Mouse (Mus musculus) right cerebral cortex, postnatal 4 days (tissue): ENCODE measurements at regions not wholly inside any gene's neighbourhood (a gene's known extent, or its start where the extent isn't known, plus 50 kb on each side); places are given as distances from the start of the nearest gene placed in this dataset.

Experiments used
- DNase-seq: peaks from one replicate; pipeline ENCODE4 v3.0.0-alpha.2; 2022

DNA sequence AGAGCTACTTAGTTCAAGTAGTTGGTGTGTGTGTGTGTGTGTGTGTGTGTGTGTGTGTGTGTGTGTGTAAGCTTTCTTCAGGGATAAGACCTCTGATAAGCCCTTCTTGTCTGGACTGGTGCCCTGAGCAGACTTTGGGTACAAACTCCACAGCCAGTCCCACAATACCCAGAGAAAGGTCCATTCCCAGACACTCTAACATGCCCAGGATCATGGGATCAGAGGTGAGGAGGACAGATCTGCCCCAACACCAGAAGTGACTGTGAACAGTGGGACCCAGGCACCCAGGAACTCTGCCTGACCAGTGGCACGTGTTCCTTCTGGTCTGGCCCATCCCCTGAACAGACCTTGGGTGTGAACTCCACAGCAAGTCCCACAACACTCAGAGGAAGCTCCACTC, 208.9 kb downstream of the Gm11077 start:
- no peak for DNase-seq

DNA sequence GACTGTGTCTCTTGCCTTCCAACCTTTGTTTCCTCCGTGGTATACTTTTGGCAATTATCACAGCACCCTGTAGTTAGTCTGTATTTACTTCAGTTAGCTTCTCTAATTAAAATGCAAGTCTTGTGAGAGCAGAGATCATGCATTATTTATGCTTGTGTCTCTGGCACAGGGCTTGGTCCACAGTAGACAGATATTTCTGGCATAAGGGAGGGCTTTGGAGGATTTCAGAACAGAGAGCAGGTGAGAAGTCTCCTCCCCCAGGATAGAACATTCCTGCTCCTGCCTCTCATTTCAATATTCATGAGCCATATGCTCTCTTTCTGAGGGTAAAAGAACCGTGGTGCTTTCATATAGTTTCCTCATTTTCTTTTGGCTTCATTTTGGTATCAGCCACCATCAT, 217.6 kb downstream of the Gm11077 start:
- no peak for DNase-seq

DNA sequence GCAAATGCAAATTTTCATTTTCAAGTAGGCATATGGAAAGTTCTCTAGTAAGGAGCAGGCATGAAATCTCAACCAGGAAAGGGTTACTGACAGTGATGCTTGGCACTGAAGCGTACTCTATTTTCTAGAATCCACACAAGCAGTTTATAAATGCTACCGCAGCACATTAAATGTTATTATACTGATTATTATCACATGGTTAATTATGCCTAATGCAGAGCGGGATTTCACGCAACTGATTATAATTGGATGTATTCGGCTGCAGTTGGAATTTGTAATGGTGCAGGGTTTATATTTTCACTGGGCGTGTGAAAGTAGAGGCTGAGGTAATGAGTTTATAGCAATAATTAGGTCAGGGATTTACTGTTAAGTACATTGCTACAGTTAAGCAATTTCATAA, 221.4 kb downstream of the Gm11077 start:
- no peak for DNase-seq

DNA sequence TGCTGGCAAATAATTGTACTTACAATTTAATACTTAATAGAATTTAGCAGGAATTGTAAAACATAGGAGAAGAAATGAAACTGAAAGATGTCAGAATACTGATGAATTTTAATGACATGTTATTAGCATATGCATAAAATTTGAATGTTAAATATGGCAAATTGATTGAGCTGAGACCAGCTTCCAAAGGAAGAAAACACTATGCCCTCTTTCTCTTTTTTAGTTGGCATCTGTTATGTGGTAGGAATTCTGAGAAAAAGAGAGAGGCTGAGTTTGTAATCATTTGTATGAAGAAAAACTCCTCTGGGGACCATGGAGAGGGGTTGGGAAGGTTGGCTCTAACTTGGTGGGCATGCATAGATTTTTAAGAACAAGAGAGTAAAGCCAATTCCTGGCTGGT, 224.2 kb downstream of the Gm11077 start:
- DNase-seq, result no peak

DNA sequence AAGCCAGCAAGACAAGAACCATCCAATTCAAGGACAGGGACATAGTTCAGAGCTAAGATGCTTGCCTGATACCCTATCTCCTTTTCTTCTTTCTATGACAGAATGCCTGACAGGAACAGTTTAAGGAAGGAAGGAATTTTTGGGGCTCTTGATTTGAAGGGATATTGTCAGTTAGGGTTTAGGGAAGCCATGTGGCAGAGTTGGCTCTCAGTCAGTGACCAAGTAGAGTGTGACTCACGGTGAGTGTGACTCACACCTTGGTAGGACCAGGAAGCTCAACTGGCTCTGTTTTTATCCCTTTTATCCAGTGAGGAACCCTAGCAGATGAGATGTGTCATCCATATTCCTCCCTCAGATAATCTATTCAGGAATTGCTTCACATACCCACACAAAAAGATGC, 224.6 kb downstream of the Gm11077 start:
- no peak for DNase-seq

DNA sequence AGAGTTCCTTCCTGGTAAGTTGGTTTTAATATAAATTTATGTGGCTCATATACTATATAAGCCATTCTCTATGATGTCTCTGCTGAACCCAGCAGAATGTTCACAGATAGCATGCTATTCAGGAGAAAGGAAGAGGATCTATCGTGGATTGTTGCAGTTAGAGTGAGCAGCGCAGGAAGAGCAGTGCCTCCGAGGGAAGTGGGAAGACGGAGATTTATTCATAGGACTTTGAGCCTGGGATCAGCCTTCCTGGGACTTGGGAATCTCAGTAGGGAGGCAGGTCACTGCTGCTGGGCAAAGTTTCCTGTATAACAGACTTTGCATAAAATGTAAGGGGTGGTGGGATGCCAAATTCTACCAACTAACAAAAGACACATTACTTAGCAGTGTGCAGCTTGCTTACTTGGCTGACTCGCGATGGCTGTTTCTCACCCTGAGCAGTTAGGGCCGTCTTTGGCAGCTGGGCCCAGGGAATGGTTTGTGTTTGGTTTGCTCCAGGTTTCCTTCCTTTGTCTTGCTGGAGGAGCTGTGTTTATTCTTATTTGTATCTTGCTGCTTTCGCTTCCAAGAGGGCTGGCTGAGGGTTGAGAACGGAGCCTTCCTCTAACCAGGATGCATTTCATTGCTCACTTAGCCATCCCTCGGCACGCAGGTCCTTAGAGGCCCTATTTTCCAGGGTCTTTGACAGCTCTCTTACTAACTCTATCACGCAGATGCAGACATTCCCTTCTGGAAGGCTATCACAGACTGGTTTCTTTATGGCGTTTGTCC, 226.9 kb downstream of the Gm11077 start:
- DNase-seq, result peak; percentile 10

DNA sequence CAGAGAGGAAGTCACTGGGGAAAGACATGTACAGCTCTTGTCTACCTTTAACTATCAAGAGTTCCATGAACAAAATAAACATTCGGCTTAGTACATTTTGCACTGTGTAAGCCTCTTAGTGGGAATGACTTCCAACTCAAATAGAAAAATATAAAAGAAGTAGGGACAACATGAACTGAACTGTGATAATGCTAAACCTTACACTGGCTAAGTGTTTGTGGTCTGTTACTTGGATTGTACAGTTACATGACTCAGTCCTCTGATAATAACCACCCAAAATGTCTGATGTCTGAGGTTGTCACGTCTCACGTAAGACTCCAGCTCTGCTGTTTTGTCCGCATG, 227.4 kb downstream of the Gm11077 start:
- no peak for DNase-seq

DNA sequence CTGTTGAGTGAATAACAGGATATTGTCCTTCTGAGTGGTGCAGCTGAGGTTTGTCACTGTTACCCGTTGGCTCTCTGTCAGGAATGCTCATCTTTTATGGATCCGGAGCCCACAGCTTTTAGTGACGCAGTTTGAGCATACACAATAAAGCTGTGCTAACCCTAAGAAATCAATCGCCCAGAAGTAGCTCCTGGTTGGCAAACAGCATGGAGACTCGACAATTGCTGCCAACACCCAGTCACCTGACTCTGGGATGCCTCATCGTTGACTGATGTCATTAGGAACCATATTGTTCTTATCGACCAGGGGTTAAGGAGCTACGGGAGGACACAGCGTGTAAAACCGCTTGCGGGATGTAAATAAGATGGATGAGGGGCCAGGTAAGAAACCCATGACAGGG, 232.9 kb downstream of the Gm11077 start:
- DNase-seq, result no peak

DNA sequence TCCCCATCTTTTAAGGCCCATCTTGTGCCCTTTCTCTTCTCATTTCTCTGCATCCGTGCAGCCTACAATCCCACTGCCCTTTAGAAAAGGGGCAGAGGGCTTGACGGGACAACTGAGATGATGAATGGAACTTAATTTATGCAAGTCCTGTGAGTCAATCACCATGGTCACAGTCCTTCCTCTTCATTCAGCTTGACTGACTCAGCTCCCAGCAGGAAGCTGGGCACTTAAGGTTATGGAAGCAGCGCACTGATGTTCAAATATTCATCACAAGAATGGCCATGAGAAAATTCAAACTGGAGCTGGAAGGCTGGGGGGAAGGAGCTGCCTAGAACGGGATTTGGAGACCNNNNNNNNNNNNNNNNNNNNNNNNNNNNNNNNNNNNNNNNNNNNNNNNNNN, 233.5 kb downstream of the Gm11077 start:
- no peak for DNase-seq

DNA sequence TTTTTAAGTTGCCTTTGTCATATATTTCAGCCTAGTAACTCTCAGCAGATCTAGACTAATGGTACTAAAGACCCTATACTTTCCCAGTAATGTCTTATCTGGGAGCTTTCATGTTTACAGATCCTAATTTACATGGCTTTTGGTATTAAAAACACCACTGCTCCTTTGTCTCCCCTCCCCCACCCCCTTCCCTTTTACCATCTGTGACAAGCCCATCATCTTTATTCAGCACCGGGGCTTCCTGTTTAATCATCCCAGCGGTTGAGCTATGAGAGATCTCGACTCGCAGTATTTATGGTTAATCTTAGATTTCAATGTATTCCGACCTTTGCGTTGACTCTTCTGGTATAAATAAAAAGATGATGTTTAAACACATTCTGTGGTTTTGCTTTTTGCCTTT, 244.6 kb downstream of the Gm11077 start:
- no peak for DNase-seq

DNA sequence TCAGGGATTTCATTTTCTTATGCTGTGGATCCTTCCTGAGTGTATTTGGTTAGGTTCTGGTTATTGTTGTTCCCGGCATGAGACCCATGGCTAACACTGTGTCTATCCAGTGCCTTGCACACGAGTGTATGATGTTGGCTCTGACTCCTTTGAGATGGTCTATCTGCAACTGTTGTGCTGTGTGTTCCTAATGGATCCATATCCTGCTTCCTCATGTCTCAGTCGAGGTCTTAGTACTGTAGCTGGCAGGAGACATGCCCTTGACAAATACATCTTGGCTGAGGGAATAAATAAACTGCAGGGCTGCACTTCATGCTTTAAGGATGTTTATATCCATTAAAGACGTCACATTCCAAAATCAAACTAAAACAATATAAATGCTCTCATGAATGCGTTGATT, 247.9 kb downstream of the Gm11077 start:
- no peak for DNase-seq

DNA sequence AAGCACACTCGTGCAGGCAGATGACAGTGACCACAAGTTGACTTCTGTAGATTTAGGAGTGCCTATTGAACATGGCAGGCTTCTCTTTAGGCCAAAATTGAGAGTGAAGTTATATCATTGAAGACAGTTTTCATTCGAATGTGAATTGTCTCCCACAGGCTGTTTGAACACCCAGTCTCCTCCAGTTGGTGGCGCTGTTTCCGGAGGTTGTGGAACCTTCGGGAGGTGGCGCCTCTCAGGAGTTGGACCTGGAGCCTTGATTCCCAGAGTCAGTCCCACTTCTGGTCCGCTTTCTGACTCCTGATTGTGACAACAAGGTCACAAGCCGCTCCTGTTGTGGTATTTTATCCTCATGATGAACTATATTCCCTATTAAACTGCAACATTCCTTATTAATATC, 254.5 kb downstream of the Gm11077 start:
- DNase-seq, result no peak

DNA sequence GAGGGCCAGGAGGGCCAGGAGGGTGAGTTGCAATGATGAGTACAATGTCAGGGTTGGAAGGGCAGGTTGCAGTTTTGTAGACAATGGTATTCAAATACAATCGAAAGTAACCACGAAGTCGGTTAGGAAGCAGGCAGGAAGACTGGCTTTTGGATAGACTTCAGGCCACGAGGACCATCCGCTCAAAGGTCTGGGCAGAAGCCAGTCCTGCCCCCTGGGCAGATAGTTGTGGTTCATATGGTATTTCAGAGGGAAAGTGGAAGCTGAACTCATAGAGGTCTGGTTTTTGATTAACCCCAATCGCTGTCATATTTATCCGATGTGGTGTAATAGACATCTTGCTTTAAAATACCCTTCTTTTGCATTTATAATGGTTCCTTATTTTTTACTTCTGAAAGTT, 255.2 kb downstream of the Gm11077 start:
- DNase-seq, result no peak

DNA sequence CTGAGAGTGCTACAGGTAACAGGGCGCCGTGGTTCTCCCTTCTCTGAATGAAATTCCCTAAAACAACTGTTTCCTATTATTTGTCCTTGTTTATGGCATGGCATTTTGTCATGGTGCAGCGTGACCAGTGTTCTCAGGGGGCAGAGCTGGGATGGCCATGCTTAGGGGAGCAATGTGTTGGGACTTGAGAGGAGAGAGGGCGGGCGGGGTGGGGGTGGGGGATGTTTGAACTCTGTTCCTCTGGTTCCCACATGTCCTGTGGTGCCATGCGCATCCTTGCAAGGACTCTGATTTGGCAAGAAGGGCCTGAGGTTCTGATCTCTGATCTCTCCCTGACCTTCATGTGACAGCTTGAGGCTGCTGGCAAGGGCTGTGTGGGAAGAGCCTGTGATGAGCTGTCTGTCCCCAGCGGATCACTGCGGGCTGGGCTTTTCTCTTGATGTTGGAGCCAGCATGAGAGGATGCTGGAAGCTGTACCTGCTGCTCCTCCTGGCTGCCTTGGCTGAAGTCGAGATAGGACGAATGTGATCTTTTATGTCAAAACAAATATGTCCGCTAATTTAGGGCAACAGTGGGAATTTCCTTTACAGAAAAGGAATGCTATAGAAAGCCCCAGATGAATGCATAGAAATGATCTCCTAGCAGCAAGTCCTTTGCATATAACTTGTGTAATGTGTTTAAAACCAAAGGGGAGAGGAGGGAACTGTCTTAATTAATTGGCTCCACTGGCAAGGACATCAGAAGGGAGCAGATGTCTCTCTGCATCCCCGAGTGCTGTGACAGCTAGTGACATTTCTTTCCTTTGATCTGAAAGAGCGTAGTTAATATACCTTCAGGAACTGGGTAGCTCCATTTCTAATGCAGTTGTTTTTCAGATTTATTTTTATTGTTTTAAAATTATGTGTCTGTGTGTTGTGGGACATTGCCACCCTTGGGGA, 255.2 kb upstream of the Pde3a start:
- no peak for DNase-seq

DNA sequence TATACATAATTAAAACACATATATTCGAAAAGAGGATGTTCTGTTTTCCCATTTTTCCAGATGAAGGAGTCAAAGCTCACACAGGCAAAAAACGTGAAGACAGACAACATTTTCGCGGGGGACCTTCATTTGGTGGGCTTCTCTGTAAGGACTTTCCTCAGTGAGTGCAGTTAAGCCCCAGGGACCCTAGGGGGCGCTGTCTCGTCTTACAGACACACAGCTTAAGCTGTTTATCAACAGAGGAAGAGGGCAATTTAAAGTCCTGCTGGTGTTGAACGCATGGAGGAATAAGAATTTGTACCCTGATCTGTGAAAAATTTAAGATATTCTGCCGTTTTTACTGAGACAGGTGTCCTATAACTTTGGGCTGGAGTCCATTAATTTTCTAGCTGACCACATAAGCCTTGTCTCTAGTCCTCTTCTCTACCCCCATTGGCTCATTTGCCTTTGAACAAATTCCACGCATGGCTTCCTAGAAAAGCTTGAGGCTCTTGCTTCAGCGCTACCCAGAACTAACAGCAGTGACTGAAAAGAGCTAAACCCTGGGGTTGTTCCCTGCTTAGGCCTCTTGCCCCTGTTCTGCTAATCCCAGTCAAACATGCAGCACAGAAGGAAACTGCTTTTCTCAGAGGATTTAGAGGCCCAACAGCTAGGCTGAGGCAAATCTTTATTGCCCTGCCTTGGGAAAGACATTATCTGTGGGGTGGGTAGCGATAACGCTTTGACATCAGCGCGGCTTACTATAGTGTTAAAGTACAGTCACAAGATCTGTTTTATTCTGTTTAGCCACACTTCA, 253.5 kb upstream of the Pde3a start:
- peak; percentile 27 for DNase-seq

DNA sequence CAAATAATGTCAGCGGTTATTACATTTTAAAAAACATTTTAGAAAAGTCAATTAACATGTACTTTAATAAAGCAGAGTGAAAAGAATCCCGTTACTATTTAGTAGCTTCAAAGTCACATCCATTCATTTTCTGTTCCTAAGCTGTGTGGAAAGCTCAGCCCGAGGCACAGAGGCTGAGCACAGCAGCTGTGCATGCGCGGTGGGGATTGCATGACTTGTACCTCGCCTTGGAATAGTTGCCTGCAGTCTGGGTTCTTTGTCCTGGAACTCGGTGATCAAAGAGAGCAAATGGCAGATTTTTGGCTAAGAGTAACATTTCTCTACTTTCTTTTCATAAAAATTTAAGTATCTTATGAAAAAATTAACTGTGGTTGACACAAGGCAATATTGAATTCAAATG, 251.0 kb upstream of the Pde3a start:
- DNase-seq, result no peak

DNA sequence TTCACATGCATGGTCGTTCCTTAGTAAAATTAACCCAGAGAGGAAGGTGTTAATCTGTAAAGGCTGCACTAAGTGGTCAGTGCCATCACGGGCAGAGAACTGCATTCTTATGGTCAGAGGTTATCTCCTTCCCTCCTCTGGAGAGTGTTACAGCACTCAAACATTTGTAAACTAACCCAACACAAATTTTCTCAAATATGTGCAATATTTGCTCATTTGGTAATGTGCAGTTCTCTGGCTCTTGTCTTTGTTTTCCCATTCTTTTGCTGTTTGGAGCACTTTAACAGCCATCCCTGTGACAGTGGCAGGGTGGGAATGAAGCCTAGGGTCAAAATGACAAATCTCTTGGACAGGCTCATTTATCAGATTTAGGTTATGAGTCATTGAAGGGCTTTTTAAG, 248.5 kb upstream of the Pde3a start:
- no peak for DNase-seq

DNA sequence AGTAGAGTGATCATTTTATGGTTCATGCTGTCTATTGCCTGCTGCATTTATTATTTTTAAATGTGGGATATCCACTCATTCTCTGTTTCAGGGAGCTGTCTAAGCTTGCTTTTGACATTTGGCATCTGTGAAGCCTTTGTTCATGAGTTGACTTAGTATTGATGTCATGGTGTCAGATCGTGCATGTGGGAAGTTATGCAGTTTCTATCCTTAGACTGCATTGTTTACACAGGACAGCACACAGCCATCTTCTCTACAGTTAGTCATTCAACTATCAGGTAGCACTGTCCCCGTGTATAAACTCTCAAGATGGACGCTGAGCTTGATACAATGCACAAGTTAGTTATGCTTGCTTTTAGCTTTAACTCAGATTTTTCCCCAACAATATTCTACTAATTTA, 247.8 kb upstream of the Pde3a start:
- DNase-seq, result no peak

DNA sequence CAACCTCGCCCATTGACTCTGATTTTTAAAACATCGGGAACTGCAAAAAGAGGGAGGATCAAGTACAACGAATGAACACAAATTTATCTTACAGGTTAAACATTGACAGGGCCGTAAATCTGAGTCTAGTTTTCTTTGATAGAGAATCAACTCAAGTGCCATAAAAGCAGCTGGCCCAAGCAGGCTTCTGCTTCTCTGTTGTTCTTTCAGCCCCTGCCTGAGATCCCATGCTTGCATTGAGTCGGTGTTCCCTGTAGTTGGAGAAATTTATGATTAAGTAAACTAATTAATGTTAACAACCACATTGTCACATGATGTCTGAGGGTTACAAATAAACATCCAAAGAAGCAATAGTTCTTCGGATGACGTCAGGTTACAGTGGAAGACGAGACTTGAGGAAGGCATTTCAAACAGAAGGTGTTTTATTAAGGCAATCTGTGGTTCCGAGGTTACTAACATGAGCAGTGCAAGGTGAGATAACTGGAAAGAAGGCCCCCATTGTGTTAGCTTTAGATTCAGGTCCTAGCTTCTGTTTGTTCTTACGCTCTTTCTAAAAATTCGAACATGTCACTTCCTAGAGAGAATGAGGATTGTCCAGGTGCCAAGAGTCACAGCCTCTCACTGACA, 233.9 kb upstream of the Pde3a start:
- no peak for DNase-seq

DNA sequence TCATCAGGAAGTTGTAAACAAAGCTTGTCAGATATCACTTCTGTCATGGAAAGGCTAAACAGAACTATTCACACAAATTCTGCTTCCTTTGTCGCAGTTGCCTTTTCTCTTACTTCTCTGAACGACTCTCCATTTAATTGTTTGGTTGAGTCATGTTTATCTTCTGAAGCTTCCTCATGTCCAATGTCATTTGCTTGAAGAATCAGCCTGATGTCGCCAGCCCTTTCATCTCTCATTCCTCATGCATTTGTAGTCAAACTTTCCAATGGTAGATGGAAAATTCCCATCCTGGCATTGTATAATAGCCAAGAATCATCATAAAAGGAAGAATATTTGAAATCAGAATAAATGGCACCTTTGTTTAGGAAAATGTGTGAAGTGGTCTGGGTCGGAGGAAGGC, 225.6 kb upstream of the Pde3a start:
- no peak for DNase-seq

DNA sequence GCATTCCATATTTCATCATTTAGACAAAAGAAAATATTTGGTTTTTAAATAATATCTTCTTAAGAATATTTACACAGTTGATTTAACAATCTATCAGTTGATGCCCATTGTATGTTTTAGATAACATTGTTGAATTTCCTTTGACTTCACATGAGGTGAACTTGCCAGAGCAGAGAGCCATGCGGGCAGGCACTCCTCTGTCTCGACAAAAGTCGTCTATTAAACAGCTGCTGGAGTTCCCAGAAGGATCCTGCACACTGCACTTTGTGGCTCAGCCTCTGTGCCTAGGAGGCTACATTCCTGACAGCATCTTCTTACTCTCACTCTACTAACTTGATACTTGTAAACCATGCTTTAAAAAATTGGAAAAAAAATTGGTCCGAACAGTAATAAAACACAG, 221.7 kb upstream of the Pde3a start:
- DNase-seq, result no peak

DNA sequence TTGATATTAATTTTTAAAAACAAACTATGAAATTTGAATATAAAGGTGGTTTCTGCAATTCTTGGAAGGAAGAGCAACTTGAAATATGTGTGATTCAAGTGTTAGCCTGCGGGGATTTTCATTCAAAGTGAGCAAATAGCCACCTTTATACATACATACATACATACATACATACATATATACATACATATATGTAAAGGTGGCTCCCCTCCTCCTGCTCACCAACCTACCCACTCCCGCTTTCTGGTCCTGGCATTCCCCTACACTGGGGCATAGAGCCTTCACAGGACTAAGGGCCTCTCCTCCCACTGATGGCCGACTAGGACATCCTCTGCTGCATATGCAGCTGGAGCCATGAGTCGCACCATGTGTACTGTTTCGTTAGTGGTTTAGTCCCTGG, 221.3 kb upstream of the Pde3a start:
- no peak for DNase-seq

DNA sequence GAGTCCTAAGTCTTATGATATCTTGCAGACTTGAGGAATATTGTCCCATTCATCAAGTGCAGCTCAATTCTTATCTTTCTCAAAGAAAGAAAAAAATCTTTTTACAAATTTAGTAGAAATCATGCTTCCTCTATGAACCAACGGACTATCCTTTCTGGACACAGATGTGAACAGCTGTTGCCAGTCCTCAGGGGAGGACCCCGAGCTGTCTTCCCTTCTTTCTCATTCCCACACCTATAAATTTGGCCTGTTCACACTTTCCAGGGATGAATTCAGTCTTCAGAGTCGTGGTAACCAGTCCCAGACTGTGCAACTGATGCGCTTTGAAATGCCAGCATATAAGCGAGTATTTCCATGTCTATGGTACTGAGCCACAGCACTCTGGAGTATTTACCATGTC, 214.2 kb upstream of the Pde3a start:
- DNase-seq, result no peak
